Mouse (Mus musculus): Measurements from ENCODE around the gene Apex1. TPM values are rescaled to one million over a fixed set of nuclear protein-coding genes. Genes with fewer than 3 reads are reported as not detected.
A peak's percentile ranks its signal among the peaks of the same experiment; 100 is the strongest.
"Not testable (repeated sequence)": the region's sequence is repeated elsewhere in the genome, so short reads cannot be mapped to it uniquely, and the experiment has no call there.

Apex1 gene
- polyA plus RNA-seq, 1 experiment from 2014 or later, result 187 TPM

DNA sequence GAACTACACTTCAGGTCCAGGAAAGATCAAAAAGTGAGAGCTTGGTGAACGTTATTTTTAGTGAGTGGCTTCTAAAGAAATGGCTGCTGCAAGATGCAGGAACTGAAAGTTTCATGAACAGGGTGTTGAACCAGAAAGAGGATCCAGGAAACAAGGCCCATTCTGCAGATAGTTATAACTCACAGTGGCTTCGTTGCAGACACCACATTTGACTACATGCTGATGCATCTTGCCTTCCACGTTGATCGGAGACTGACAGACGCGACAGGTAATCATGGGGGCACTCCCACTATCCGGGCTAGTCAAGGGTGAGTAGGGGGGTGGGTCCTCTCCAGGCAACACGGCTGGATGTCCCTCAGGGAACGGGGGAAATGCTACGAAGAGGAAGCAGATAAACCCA lies 5.2 kb downstream of the Apex1 start:
- H3K36me3 ChIP-seq, result peaks cover 35% of the 10 kb centered on the region
- ATAC-seq (ENCODE audit: insufficient number of reproducible peaks, low FRiP score, low TSS enrichment, low read depth), result no peak
- no peaks in the 10 kb centered on the region for H3K9me3 ChIP-seq (replicated peaks)
- peak overlapping the region; percentile 87 for H3K4me3 ChIP-seq (replicated peaks)
- H3K9ac ChIP-seq, result peak overlapping the region; percentile 85
- peak overlapping the region; percentile 80 for H3K4me2 ChIP-seq (replicated peaks)
- no peaks in the 10 kb centered on the region for H3K27me3 ChIP-seq
- H3K4me1 ChIP-seq, result peaks cover 30% of the 10 kb centered on the region
- peak overlapping the region; percentile 90 for H3K27ac ChIP-seq (replicated peaks)
- 13% methylated on average over 10 of the region's 10 CpGs for WGBS

DNA sequence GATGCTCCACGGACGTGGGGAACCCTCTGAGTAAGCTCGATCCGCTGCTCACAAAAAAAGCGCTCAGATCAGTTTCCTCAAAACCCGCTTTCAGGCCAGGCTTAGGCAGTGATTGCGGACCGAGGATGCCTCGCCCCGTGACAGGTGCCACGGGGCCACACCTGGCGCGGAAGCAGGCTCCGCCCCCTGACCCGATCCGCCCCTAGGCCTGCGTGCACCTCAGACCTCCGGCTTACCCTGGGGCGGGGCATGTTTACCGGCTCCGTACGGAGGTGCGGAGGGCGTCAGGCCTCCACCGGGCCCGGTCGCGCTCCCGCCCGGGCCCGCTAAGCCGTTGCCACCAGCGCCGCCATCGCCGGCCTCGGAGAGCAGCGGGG lies 5.6 kb downstream of the Apex1 start:
- Histone ChIP-seq H3K36me3 (peaks cover 35% of the 10 kb centered on the region), H3K27ac (replicated peaks) (peak overlapping the region; percentile 90), H3K4me3 (replicated peaks) (peak overlapping the region; percentile 87), H3K27me3 (no peaks in the 10 kb centered on the region), H3K9ac (peak overlapping the region; percentile 85), H3K9me3 (replicated peaks) (no peaks in the 10 kb centered on the region), H3K4me1 (peaks cover 30% of the 10 kb centered on the region), H3K4me2 (replicated peaks) (peak overlapping the region; percentile 80)
- WGBS, result under 1% methylated on average over 38 of the region's 38 CpGs
- no peak; the same call in 1 of the 2 replicates for ATAC-seq (ENCODE audit: insufficient number of reproducible peaks, low FRiP score, low TSS enrichment, low read depth)

DNA sequence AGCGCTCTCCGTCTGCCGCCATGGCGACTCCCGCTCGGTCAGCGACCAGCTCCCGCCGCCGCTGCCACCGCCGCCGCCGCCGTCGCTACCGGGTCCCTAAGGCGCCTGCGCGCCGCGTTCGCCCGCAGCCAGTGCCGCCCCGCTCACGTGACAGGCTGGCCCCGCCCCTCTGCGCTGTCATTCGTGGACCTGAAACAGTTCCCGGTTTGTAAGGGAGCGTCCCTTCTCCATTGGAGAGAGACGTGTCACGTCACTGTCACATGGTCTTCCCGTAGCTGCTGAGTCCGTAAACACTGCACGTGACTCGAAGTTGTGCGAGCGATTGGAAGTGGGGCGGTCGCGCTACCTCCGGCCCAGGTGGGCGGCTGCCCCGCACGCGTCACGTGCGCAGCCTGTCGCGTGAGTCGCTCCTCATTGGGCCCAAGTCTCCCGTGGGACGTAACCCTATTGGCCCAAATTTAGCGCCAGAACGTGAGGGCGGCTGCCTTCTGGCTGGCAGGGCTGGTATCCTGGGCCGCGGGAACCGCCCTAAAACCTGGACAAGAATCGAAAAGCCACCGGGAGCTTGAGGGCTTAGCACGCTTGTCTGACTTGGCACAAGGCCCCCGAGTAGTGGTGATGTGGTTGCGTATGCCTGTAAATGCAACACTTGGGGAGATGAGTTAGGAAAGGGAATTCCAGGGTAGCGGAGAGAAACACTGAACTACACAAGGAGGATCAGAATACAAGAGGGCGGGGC lies 6.2 kb downstream of the Apex1 start, which contains the start of the genes Pip4p1 and Pnp:
Gene Pip4p1, minus strand, starts transcription at position 103 of the 739 bp plus-strand sequence.
Gene Pnp, plus strand, starts transcription at position 329 of the 739 bp plus-strand sequence.
- H3K9me3 ChIP-seq (replicated peaks), result no peaks in the 10 kb centered on the region
- H3K27ac ChIP-seq (replicated peaks), result peak within 1 kb of the TSS; percentile 94
- H3K4me1 ChIP-seq, result peaks cover 26% of the 10 kb centered on the region
- peak; percentile 99 for ATAC-seq (ENCODE audit: insufficient number of reproducible peaks, low FRiP score, low TSS enrichment, low read depth)
- H3K4me3 ChIP-seq (replicated peaks), result peak within 1 kb of the TSS; percentile 87
- WGBS, result under 1% methylated on average over 68 of the region's 68 CpGs
- H3K9ac ChIP-seq, result peak within 1 kb of the TSS; percentile 85
- H3K27me3 ChIP-seq, result no peaks in the 10 kb centered on the region
- peaks cover 34% of the 10 kb centered on the region for H3K36me3 ChIP-seq
- peak within 1 kb of the TSS; percentile 80 for H3K4me2 ChIP-seq (replicated peaks)

DNA sequence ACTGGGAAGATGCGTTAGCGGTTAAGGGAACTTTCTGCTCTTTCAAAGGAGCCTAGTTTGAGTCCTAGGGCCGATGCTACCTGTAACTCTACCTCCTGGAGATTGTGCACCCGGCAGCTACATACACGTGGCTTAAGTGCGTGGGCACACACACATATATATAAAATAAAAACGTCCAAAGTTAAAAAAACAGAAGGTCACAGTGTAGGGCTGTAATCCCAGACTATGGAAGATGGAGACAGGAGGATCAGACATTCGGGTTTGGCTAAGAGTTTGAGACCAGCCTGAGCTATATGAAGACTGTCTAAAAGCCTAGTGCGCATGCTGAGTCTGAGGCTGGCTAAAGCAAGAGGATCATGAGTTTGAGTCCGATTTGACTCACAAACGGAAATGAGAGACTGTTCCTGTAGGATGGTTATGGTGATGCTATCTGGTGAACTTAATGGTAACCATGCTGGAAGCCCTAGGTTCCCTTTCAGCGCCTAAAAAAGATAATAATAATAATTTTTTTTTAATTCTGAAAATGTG lies 6.8 kb downstream of the Apex1 start:
- H3K9ac ChIP-seq, result peak overlapping the region; percentile 48
- H3K4me1 ChIP-seq, result peaks cover 20% of the 10 kb centered on the region
- H3K27me3 ChIP-seq, result no peaks in the 10 kb centered on the region
- H3K9me3 ChIP-seq (replicated peaks), result no peaks in the 10 kb centered on the region
- H3K4me2 ChIP-seq (replicated peaks), result peak overlapping the region; percentile 80
- peaks cover 28% of the 10 kb centered on the region for H3K36me3 ChIP-seq
- peak overlapping the region; percentile 87 for H3K4me3 ChIP-seq (replicated peaks)
- ATAC-seq (ENCODE audit: insufficient number of reproducible peaks, low FRiP score, low TSS enrichment, low read depth), result no peak
- 8% methylated on average over 12 of the region's 12 CpGs for WGBS
- H3K27ac ChIP-seq (replicated peaks), result peak overlapping the region; percentile 94

DNA sequence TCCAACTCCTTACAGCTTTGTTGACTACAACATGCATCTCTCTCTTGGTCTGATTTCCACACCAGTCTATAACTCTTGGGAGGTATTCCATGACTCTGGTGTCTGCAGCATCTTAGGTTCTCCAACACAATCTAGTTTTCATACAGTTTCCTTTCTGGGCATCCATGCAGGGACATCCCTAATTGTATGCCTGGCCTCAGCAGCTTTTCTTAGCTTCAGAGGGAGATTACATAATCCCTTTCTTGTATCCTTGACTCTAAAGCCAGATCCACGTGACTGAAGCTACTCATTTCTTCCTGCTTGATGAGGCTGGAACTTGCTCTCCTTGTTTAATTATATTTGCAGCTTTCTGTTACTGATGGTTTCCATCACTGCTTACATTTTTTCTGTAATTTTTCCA lies 11.9 kb downstream of the Apex1 start:
- peaks cover 4% of the 10 kb centered on the region for H3K4me1 ChIP-seq
- no peak overlapping the region for H3K4me2 ChIP-seq (replicated peaks)
- ATAC-seq (ENCODE audit: insufficient number of reproducible peaks, low FRiP score, low TSS enrichment, low read depth), result no peak
- no peaks in the 10 kb centered on the region for H3K9me3 ChIP-seq (replicated peaks)
- 57% methylated on average over 1 of the region's 1 CpGs for WGBS
- no peak overlapping the region for H3K27ac ChIP-seq (replicated peaks)
- no peak overlapping the region for H3K9ac ChIP-seq
- H3K36me3 ChIP-seq, result no peaks in the 10 kb centered on the region
- no peaks in the 10 kb centered on the region for H3K27me3 ChIP-seq
- H3K4me3 ChIP-seq (replicated peaks), result no peak overlapping the region

DNA sequence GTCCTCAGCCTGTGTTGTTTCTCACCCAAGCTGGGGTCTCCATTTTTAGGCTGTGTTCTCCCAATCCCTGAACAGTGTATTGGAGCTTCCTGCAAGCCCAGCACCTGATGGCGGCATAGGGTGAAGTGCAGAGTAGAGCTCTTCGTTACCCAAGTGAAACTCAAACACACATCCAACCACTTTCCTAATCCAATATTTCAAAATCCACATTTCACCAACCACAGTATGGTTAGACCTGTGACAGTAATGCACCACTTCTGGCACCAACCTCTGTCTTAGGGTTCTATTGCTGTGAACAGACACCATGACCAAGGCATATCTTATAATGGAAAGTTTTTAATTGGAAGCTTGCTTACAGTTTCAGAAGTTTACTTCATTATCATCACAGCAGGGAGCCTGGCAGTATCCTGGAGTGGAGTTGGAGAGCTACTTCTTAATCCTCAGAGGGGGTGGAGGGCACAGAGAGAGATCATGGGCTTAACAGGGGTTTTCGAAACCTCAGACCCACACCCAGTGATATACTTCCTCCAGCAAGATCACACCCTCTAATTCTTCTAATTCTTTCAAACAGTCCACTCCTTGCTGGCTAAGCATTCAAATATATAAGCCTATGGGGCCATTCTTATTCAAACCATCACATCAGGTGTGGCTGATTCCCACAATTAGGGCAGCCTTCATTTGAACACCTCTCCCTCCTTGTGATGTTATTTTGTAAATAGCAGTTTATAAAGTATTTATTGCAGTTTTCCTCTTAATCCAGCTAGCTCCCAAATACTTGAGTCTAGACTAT lies 13.5 kb downstream of the Apex1 start:
- no peak overlapping the region for H3K4me3 ChIP-seq (replicated peaks)
- no peaks in the 10 kb centered on the region for H3K9me3 ChIP-seq (replicated peaks)
- no peaks in the 10 kb centered on the region for H3K27me3 ChIP-seq
- H3K4me1 ChIP-seq, result no peaks in the 10 kb centered on the region
- no peak overlapping the region for H3K4me2 ChIP-seq (replicated peaks)
- WGBS, result 87% methylated on average over 3 of the region's 3 CpGs
- no peak for ATAC-seq (ENCODE audit: insufficient number of reproducible peaks, low FRiP score, low TSS enrichment, low read depth)
- H3K27ac ChIP-seq (replicated peaks), result no peak overlapping the region
- no peaks in the 10 kb centered on the region for H3K36me3 ChIP-seq
- no peak overlapping the region for H3K9ac ChIP-seq

DNA sequence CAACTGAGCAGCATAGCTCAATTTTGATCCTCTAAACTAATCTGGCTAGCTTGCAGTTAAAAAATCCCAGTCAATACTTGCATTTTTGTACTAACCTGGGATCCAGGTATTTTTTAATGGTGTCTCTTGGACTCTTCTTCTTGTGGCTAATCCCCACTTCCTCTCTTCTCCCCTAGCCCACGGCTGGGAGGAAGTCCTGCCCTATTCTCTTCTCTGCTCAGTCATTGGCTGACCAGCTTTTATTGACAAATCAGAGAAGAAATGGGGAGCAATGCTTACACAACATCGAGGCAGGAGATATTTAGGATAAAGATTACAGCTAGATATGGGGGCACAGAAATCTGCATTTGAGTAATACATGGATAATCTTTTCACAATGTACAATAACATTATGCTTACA lies 14.2 kb downstream of the Apex1 start:
- Histone ChIP-seq H3K27me3 (no peaks in the 10 kb centered on the region), H3K9me3 (replicated peaks) (no peaks in the 10 kb centered on the region), H3K4me2 (replicated peaks) (no peak overlapping the region), H3K36me3 (no peaks in the 10 kb centered on the region), H3K9ac (no peak overlapping the region), H3K4me3 (replicated peaks) (no peak overlapping the region), H3K4me1 (no peaks in the 10 kb centered on the region), H3K27ac (replicated peaks) (no peak overlapping the region)
- no peak for ATAC-seq (ENCODE audit: insufficient number of reproducible peaks, low FRiP score, low TSS enrichment, low read depth)
- WGBS, result 35% methylated on average over 2 of the region's 2 CpGs

DNA sequence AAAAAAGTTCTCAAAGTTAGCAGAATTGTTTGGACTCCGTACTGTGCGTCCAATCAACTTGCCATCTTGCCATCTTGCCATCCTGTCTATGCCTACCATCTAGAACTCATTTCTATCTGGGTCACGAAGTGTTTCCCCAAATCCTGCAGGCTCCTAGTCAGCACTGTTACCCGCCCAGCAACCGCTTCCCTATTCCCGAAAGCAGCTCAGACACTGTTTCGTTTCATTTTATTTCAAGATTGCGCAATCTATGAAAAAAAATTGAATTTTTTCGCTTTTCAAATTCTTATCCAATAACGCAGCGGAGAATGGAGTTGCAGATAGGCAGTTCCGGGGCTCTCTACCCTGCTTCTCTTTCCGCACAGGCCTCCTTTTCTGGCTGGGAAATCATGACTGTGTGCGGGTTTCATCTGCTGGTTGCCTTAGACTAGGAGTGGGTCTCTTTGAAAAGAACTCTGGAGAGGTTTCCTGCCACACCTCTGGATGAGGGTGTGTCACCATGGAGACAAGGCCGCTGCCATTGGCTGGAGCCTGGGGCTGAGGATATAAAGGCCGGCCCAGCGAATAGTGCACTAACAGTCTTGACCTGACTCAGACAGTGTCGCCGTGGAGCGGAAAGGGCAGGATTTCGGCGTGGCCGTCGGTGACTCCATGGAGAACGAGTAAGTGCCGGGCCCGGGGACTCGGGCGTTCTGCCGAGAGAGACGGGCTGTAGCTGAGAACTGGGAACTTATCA lies 19.3 kb downstream of the Apex1 start, which contains the start of gene Gm49342:
Gene Gm49342, plus strand, starts transcription at position 586 of the 736 bp plus-strand sequence.
- Histone ChIP-seq H3K27me3 (no peaks in the 10 kb centered on the region), H3K4me2 (replicated peaks) (peak within 1 kb of the TSS; percentile 60), H3K27ac (replicated peaks) (peak within 1 kb of the TSS; percentile 90), H3K4me3 (replicated peaks) (peak within 1 kb of the TSS; percentile 55), H3K36me3 (no peaks in the 10 kb centered on the region), H3K9me3 (replicated peaks) (no peaks in the 10 kb centered on the region), H3K9ac (peak within 1 kb of the TSS; percentile 39), H3K4me1 (peaks cover 6% of the 10 kb centered on the region; the same call in 1 of the 2 replicates)
- ATAC-seq (ENCODE audit: insufficient number of reproducible peaks, low FRiP score, low TSS enrichment, low read depth), result peak; percentile 98
- WGBS, result 14% methylated on average over 31 of the region's 31 CpGs

DNA sequence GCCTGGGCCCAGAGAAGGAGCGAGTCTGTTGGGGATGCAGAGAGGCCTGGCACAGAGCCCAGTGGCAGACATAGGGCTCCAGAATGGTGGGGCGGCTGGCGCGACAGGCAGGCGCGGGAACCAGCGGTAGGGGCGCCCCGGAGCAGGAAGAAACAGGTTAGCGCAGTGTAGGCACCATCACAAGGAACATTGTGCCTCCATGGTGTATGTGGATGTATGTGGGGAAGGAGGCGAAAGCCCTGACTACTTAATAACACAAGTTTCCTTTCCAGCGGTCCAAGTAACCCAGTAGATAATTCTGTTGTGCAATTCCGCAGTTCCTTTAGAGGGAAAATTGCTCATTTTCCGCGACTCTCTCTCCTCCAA lies 19.9 kb downstream of the Apex1 start:
- Histone ChIP-seq H3K4me2 (replicated peaks) (peak overlapping the region; percentile 60), H3K9ac (peak overlapping the region; percentile 39), H3K27ac (replicated peaks) (peak overlapping the region; percentile 90), H3K4me3 (replicated peaks) (peak overlapping the region; percentile 55)
- H3K27me3 ChIP-seq; H3K36me3 ChIP-seq; H3K4me1 ChIP-seq; H3K9me3 ChIP-seq (replicated peaks): not testable (repeated sequence)
- WGBS, result 0% methylated on average over 15 of the region's 15 CpGs
- ATAC-seq (ENCODE audit: insufficient number of reproducible peaks, low FRiP score, low TSS enrichment, low read depth), result peak; percentile 92

DNA sequence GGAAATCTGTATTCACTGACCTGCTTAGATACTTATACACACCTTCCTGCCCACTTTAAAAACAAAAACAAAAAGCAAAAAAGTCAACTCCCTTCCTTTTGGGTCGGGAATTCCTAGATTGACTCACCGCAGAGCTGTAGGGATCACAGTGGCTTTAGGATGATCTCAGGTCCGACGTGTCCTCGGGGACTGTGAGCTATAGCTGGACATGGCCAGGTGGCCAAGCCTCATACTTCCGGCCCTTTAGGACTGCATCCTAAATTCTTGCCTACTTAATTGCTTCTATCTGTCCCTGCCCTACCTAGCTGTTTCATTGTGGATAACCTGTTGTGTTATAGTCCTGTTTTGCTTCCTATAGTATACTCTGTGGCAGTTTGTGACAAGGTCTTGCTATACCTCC lies 20.3 kb downstream of the Apex1 start:
- 6% methylated on average over 6 of the region's 6 CpGs for WGBS
- not testable (repeated sequence) for H3K9me3 ChIP-seq (replicated peaks); H3K36me3 ChIP-seq; ATAC-seq (ENCODE audit: insufficient number of reproducible peaks, low FRiP score, low TSS enrichment, low read depth); H3K27me3 ChIP-seq; H3K4me1 ChIP-seq
- peak overlapping the region; percentile 60 for H3K4me2 ChIP-seq (replicated peaks)
- H3K4me3 ChIP-seq (replicated peaks), result peak overlapping the region; percentile 55
- peak overlapping the region; percentile 90 for H3K27ac ChIP-seq (replicated peaks)
- peak overlapping the region; percentile 15; the same call in 1 of the 2 replicates for H3K9ac ChIP-seq

DNA sequence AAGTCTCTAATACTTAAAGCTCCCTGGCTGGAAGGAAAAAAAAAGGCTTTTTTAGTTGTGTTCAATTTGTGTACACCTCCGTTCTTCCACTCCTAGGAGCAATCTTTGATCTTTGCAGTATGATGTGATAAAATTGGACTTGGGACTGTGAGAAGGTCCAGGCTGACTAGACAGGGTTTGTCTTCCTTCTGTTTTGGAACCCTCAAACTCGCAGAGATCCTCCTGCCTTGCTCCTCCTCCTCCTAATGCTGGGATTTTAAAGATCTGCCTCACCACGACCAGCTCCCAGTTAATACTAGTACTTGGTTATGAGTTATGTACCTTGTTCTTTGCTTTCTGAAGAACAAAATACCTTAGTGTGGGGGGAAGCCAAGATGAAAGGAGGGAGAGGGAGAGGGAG lies 20.8 kb downstream of the Apex1 start:
- H3K9me3 ChIP-seq (replicated peaks); H3K36me3 ChIP-seq; ATAC-seq (ENCODE audit: insufficient number of reproducible peaks, low FRiP score, low TSS enrichment, low read depth); H3K27ac ChIP-seq (replicated peaks); H3K4me1 ChIP-seq; H3K27me3 ChIP-seq; H3K9ac ChIP-seq: not testable (repeated sequence)
- Histone ChIP-seq H3K4me3 (replicated peaks) (peak overlapping the region; percentile 55), H3K4me2 (replicated peaks) (peak overlapping the region; percentile 60)
- WGBS, result 18% methylated on average over 3 of the region's 3 CpGs

Measured in embryonic facial prominence, embryonic 15.5 days (tissue).